Mouse (Mus musculus) spleen, postnatal 14 days (tissue): ENCODE measurements around the gene Olfr718-ps1.
A peak's percentile ranks its signal among the peaks of the same experiment; 100 is the strongest.

ENCODE experiments used
- DNase-seq, 2 experiments: peaks; one replicate each; pipeline ENCODE4 v3.0.0; 2021 to 2022; ENCODE audit warnings: low spot score in 2 of 2

Gene Olfr718-ps1

DNA sequence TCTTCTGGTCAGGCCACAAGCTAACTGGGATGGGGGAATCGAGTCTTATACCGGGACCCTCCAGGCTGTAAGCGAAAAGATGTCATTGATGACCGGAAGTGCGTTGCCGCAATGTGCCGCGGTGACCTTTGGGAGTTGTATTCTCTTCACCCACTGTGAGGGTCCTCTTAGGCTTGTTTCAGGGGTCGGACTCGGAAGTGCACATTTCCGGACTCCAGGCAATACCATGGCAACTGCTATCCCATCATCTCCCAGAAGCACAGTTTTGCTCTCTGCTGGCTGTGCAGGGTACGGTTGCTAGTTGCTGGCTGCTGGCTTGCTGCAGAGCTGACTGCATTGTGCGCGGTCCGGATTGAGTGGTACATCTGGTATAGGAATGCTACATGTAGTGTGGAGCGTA, 18.3 kb downstream of the Olfr718-ps1 start:
- no peak for DNase-seq

DNA sequence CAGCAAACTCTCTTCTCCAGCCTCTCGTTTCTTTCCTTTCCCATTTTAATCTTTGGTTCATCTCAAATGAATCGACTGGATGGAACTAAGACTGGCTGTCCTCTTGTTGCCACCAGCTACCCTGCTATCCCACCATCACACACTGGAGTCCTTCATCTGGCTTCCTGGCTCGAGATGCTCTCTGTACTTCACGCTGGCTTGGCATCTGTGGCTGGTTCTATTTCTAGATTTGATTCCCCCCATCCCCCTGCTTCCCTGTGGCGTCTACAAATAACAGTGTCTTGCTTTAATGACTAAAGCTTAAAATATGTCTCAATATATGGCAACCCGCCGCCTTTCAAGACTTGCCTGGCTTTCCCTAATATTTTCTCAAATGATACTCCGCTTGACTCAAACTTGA, 19.5 kb downstream of the Olfr718-ps1 start:
- no peak for DNase-seq

DNA sequence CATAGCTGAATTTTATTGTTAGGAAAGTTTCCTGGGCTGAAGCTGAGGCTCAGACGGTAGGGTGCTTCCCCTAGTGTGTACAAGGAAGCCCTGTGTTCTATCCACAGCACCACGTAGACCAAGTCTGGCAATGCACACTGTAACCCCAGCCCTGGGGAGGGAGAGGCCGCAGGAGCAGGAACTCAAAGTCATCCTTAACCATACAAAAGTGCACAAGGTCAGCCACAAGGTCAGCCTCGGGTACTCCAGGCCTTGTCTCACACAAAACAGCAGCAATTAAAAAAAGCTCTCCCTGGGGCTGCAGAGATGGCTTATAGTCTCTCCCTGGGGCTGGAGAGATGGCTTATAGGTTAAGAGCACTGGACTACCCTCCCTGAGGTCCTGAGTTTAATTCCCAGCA, 20.5 kb downstream of the Olfr718-ps1 start:
- DNase-seq: no peak

DNA sequence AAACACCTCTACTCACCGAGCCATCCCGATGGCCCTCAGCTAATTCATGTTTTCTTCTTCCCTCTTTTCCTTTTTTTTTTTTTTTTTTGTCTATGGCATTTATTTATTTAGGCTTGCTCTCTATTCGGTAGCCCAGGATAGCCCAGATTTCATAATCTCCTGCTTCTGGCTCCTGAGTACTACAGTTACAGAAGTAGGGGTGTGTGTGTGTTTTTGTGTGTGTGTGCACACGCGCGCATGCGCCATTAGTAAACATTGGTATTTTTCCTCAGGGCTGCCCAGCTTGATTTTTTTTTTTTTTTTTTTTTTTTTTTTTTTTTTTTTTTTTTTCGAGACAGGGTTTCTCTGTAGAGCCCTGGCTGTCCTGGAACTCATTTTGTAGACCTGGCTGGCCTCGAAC, 21.3 kb downstream of the Olfr718-ps1 start:
- DNase-seq: no peak

DNA sequence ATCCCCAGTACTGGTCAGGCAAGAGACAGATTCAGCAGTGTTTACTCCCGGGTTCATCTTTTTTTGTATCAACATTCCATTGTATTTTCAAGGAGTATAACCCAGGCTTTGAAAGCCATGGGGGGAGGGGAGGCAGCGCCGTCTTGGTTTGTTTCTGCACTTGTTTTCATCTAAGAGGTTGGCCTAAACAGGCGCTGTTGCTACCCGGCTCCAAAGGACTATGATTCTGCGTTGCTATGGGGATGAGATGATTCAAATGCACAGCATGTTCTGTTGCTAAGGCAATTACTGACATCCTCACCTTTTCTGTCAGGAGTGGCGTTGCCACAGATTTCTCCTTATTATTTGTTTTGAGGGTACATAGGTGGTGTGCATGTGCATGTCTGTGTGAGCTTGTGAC, 21.8 kb downstream of the Olfr718-ps1 start:
- DNase-seq: no peak

DNA sequence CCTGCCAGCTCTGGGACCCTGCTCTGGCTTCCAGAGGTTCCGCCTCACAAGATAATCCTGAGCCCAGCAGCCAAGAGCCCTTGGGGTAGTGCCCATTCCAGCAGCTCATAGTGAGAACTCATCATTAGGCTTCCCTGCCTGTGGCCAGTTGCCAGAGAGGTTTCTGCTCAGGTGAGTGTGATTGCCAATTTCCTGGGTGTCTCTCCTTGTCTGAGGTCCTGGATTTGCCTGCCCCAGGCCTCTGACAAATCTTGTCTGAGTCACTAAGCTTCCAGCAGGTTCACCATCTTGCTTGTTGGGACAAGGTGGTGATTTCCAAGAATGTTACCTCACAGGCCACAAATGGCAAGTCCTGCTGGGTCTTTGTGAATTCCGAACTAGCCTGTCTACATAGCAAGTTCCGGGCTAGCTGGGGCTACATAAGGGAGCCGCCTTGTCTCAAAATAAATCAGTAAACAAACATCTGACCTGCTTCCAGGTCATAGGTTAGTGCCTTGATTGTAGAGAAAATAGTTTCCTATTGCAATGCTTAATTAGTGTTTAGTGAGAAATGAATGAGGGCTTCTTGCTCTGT, 22.5 kb downstream of the Olfr718-ps1 start:
- DNase-seq: no peak

DNA sequence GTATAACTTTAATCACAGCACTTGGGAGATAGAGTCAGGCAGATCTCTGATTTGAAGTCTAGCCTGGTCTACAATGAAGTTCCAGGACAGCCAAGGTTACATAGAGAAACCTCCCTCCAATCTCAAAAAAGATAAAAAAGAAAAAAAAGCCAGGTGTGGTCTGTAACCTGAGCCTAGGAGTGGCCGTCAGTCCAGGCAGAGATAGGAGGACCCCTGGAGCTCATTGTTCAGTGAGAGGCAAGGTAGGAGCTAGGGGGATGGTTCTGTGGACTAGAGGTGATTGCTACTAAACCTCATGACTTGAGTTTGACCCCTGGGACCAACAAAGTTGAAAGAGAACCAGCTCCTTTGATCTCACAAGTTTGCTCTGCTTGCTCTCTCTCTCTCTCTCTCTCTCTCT, 24.7 kb downstream of the Olfr718-ps1 start:
- no peak for DNase-seq

DNA sequence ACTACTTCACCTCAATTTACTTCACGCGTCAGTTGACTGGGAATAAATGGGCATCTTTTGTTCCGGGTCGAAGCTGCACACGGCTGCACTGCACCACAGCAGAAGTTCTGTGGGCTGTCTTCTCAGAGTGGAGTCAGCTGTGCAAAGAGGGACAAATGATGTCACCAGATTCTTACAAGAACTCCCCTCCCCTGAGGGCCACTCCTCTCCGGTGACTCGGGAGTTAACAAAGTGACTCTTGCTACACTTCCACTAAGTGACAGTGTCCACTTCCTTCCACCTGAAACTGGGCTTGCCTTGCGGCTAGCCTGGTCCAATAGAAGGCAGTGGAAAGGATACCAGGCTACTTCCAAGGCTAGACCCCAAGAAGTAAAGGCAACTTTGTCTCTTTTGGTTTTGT, 25.3 kb downstream of the Olfr718-ps1 start:
- DNase-seq: no peak

DNA sequence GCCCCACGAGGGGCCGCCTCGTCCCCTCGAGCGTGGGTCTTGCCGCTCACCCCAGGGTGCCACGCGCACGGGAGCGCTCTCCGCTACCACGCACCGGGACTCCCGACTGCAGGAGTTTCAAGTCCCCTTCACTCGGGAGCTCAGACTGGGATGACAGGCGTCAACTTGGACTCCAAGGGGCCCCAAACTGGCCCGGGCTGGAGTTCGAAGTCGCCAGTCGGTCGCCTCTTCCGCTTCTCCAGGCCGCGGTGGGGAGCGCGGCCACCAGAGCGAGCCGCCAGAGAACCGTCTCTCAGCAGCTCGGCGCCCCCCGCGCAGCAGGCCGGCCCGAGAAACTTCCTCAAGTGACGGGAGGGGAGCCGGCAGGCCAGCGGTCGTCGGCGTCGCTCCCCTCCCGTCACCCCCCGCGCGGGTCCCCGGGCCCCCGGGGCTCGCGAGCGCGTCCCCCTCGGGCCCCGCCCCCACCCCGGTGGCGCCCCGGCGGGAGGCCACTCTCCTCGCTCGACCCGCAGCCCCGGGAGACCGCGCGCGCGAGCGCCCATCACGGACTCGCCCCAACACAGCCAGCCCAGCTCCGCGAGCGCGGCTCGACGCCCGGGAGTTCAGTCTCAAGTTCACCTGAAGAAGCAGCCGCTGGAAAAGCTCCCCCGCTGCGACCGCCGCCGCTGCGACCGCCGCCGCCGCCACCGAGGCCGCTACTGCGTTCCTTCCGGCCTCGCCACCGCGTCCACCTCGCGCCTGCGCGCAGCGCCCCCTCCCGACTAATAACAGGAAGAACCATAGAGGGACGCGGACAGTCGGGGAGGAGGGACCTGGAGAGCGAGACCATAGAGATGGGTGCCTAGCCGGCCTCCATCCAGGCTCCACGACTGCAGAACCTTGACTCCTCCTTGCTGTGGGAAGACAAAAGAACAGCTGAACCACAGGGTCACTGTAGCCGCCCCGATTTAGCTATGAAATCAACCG, 34.8 kb downstream of the Olfr718-ps1 start, which contains the start of gene Rnf216:
Rnf216 (minus strand) TSS at position 714 of the 966 bp plus-strand sequence.
- peak; percentile 84 to 91 for DNase-seq

DNA sequence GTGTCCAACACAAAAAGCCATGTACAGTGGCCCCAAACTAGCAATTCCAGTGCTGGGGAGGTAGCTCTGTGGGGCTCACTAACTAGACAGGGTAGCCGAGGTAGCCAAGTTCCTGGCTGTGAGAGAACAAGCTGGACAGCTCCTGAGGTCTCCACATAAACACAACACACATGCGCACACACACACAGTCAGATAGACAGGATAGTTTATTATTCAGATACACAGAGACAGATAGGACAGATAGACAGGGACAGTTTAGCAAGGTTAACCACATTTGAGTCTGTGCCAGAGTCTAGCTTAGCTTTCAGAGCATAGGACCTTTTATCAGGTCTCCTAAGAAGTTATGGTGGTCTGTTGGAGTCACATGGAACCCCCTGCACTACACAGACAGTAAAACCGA, 40.5 kb downstream of the Olfr718-ps1 start:
- no peak for DNase-seq

DNA sequence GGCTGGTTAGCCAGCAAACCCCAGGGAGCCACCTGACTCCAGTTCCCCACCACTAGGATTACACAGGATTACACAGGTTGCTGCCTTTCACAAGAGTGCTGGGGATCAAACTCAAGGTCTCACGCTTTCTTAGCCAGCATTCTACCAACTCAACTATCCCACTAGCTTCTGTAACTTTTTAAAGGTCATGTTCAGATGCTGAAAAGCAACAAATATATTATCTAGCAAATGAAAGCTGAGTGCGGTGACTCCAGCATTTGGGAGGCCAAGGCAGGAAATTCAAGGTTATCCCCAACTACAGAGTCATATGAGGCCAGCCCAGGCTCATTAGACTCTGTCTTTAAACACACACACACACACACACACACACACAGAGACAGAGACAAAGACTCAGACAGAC, 44.1 kb downstream of the Olfr718-ps1 start:
- no peak for DNase-seq

DNA sequence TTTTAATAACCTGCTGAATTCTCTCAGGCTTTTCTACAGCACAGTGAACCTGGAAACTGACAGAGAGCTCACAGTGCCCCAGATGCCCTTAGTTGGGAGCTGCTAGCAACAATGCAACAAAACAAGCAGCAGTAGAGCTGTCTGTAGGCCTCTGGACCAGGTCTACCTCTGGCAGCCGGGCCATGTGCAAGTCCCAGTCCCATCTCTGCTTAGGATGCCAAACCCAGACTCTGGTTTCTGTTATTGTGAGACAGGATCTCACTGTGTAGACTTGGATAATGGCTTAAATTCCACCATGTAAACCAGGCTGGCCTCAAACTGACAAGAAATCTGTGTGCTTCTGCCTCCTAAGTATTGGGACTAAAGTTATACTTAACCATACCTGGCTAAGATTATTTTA, 45.8 kb downstream of the Olfr718-ps1 start:
- DNase-seq: no peak

DNA sequence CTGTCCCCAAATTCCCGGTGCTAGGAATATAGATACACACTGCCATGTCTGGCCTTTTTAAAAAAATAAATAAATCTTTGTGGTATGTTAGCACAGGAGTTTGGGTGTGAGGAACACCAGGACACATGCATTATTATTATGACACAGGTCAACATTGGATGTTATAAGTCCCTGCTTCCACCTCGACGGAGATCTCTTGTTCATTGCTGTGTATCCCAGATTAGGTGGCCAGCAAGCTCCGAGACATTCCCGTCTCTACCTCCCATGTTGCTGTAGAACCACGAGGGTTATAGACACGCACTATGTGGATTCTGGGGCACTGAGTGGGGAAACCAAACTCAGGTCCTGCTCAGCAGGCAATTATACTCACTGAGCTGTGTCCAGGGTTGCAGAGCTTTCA, 52.1 kb downstream of the Olfr718-ps1 start:
- DNase-seq: no peak

DNA sequence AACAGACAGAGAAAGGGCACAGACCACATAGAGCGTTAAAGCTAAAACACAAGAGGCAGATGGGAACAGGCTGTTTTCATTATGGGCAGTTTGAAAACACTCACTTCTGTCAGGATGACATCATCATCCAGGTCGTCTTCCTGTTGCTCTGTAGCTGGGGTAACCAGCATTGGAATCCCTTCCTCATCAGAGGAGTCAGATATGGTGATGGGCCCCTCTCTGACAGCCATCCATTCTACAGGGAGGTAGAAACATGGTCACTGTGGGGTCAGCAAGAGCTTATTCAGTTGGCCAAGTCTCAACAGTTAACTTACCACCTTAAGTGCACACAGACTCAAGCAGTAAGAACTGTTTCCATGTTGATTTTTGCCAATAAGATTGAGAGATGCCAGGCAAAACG, 54.5 kb downstream of the Olfr718-ps1 start:
- no peak for DNase-seq

DNA sequence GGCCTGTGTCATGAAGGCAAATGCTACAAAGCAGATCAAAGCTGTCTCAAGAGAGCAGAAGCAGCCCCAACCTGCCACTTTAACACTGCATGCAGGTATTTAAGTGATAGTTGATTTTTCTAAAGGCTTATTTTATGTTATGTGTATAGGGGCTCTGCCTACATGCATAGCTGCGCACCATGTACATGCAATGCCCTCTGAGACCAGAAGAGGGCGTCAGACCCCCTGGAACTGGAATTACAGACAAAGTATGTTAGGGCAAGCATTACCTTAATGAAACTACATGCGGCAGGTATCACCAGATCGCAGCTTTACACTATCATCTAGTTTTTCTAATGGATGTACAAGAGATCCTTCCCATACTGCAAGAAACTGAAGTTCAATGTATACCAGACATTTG, 62.5 kb downstream of the Olfr718-ps1 start:
- peak in 1 of 2 experiments; percentile 45 for DNase-seq
